Mouse (Mus musculus) limb, embryonic 10.5 days (tissue): ENCODE data around the gene Metrn. TPM values are rescaled to one million over a fixed set of nuclear protein-coding genes. Genes with fewer than 3 reads are reported as not detected.

ENCODE experiments used
- DNase-seq: peaks from one replicate; pipeline ENCODE4 v3.0.0-alpha.2; 2017; ENCODE audit warnings: low spot score
- H3K27ac ChIP-seq: fragments of 300-500 bp; sonication (generic); 2 replicates; pipeline ENCODE4 v1.5.1; 2016; ENCODE audit warnings: mild to moderate bottlenecking
- H3K27me3 ChIP-seq: fragments of 300-500 bp; sonication (generic); 2 replicates; pipeline ENCODE4 v1.6.1; 2016; ENCODE audit warnings: low read depth, mild to moderate bottlenecking; ENCODE audit not compliant: poor library complexity, severe bottlenecking
- H3K36me3 ChIP-seq: fragments of 300-500 bp; sonication (generic); 2 replicates; pipeline ENCODE4 v1.6.1; 2016; ENCODE audit warnings: mild to moderate bottlenecking, moderate library complexity
- H3K4me1 ChIP-seq: fragments of 300-500 bp; sonication (generic); 2 replicates; pipeline ENCODE4 v1.6.1; 2016
- H3K4me3 ChIP-seq: fragments of 300-500 bp; sonication (generic); 2 replicates; pipeline ENCODE4 v1.5.1; 2016; ENCODE audit warnings: mild to moderate bottlenecking, moderate library complexity
- H3K9me3 ChIP-seq: fragments of 300-500 bp; sonication (generic); replicated peaks from 2 replicates; pipeline ENCODE4 v1.6.1; 2016; ENCODE audit warnings: mild to moderate bottlenecking
- WGBS: fragments of 180-500 bp; shearing (Covaris S2); methylation state at CpG from one replicate; pipeline ENCODE4 v1.1.7; 2016; 5-methylcytosine and 5-hydroxymethylcytosine counted together
- polyA plus RNA-seq: library from polyadenylated mRNA; unstranded; fragments of >200 nt; fragmentation: Nextera tagmentation; extraction: Ambion mirVana; gene quantifications from 2 replicates; pipeline ENCODE4 v1.2.1, GENCODE M21; 2016

Metrn gene
- polyA plus RNA-seq, 1 experiment from 2014 or later = 87.5 TPM

DNA sequence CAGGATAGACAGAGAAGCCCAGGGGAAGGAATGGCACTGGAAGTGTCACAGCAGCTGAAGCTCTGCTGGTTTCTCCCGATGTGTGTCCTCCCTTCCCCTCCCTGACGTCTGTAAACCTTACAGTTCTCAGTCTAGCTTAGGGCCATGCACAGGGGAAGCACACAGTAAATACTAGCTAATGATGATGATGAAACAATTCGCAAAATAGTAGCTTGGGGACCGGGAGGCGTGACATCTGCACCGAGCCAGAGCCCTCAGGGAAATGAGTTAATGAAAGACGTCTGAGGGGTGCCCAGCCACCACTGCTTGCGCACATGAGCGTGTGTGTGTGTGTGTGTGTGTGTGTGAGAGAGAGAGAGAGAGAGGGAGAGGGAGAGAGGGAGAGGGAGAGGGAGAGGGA lies 27.6 kb downstream of the Metrn start:
- WGBS = 56% methylated on average over 9 of the region's 9 CpGs
- Histone ChIP-seq H3K36me3 (no peaks in the 10 kb centered on the region), H3K27ac (no peak overlapping the region), H3K27me3 (peaks cover 6% of the 10 kb centered on the region), H3K9me3 (no peaks in the 10 kb centered on the region), H3K4me1 (peaks cover 23% of the 10 kb centered on the region), H3K4me3 (no peak overlapping the region; the same call in 1 of the 2 replicates)
- no peak for DNase-seq

DNA sequence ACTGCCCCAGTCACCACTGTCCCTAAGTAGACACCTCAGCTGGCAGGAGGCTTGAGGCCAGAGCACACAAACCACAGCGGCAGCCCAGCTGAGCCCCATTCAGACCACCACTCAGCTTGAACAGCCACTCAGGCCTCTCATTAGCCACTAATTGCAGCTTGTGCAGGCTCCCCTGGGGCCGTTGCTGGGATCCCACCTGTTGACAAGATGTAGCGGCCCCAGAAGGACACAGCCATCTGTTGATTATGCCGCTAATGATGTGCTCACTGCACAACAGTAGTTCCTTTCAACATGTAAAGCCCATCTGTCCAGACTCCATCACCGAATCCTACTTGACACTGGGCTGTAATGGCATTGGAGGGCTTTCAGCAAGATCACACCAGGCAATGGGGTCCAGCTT lies 31.1 kb downstream of the Metrn start:
- WGBS = 47% methylated on average over 5 of the region's 5 CpGs
- no peaks in the 10 kb centered on the region for H3K36me3 ChIP-seq
- peaks cover 6% of the 10 kb centered on the region for H3K27me3 ChIP-seq
- no peak overlapping the region for H3K27ac ChIP-seq
- peak; percentile 61 for DNase-seq
- H3K4me3 ChIP-seq = no peak overlapping the region
- peaks cover 15% of the 10 kb centered on the region for H3K4me1 ChIP-seq
- H3K9me3 ChIP-seq = no peaks in the 10 kb centered on the region

DNA sequence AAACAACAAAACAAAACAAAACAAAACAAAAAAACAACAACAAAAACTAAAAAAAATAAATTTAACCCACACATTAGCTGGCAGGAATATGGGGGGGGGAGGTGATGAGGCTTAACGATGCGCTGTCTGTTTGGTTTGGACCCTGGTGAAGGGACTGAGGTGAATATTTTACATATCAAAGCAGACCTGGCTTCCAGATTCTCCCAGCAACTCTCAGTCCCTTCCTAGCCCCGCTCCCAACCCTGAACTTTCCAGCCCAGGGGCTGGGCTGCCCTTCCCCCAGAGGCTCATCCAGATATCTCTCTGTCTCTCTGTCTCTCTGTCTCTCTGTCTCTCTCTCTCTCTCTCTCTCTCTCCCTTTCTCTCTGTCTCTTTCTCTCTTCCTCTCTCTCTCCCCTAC lies 34.3 kb downstream of the Metrn start:
- no peaks in the 10 kb centered on the region for H3K27me3 ChIP-seq
- 33% methylated on average over 3 of the region's 3 CpGs for WGBS
- peaks cover 11% of the 10 kb centered on the region for H3K4me1 ChIP-seq
- no peak overlapping the region for H3K27ac ChIP-seq
- H3K36me3 ChIP-seq = no peaks in the 10 kb centered on the region
- DNase-seq = no peak
- no peak overlapping the region for H3K4me3 ChIP-seq
- H3K9me3 ChIP-seq = no peaks in the 10 kb centered on the region

DNA sequence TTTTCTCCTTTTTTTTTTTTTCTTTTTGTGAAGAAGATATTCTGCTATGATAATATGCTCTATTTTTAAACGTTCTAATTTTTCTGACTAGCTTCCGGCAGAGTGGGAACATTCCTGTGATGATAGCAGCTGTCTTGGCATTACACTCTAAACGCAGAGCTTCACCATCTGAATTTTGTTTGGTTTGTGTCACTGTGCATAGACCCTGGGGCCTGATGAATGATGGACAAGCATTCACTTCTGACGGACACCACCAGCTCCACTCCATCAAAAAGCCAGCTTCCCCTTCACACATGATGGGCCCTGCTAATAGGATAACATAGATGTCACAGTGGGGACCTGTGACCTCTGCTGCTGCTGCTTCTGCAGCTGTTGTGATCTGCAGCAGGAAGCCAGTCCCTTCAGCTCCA lies 35.4 kb downstream of the Metrn start:
- Histone ChIP-seq H3K27ac (no peak overlapping the region), H3K4me1 (peaks cover 9% of the 10 kb centered on the region), H3K4me3 (no peak overlapping the region), H3K9me3 (no peaks in the 10 kb centered on the region), H3K36me3 (no peaks in the 10 kb centered on the region), H3K27me3 (no peaks in the 10 kb centered on the region)
- 66% methylated on average over 4 of the region's 4 CpGs for WGBS
- DNase-seq = no peak

DNA sequence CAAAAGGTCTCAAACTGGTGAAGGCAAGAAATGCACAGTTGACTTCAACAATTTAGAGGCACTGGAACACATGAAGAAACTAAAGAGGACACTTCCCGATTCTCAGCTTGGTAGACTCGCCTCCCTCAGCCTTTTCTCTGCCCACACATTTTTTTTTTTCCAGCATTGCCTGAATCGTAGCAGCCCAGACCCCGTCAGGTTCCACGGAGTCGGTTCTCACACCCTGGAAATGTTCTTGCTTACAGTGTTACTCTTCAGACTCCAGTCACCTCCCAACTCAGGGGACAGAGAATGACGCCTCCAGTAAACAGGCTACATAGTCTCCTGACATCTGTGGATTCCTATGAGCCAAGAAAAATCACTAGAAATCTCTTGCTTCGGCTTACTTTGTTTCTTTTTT lies 36.8 kb downstream of the Metrn start:
- Histone ChIP-seq H3K27me3 (no peaks in the 10 kb centered on the region), H3K9me3 (no peaks in the 10 kb centered on the region), H3K36me3 (no peaks in the 10 kb centered on the region), H3K27ac (no peak overlapping the region), H3K4me1 (peaks cover 14% of the 10 kb centered on the region), H3K4me3 (no peak overlapping the region)
- WGBS = 80% methylated on average over 8 of the region's 8 CpGs
- DNase-seq = no peak

DNA sequence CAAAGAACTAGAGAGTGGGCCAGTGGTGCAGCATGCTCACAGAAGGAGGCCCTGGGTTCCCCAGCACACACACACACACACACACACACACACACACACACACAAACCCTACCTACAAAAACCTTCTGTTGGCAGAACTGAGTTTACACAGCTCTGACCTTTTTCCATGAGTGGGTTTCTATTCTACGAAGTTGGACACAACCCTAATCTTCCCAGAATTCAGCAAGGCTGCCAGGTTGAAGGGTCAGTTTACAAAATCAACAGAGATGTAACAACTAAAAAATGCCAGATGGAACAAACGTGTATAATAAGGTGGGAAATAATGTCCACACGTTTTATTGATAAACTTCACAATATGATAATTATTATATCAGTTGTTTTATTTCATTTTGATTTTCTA lies 39.2 kb downstream of the Metrn start:
- WGBS = 83% methylated on average over 3 of the region's 3 CpGs
- Histone ChIP-seq H3K36me3 (no peaks in the 10 kb centered on the region), H3K9me3 (no peaks in the 10 kb centered on the region), H3K27me3 (no peaks in the 10 kb centered on the region), H3K4me1 (peaks cover 16% of the 10 kb centered on the region), H3K27ac (no peak overlapping the region), H3K4me3 (no peak overlapping the region)
- DNase-seq = no peak

DNA sequence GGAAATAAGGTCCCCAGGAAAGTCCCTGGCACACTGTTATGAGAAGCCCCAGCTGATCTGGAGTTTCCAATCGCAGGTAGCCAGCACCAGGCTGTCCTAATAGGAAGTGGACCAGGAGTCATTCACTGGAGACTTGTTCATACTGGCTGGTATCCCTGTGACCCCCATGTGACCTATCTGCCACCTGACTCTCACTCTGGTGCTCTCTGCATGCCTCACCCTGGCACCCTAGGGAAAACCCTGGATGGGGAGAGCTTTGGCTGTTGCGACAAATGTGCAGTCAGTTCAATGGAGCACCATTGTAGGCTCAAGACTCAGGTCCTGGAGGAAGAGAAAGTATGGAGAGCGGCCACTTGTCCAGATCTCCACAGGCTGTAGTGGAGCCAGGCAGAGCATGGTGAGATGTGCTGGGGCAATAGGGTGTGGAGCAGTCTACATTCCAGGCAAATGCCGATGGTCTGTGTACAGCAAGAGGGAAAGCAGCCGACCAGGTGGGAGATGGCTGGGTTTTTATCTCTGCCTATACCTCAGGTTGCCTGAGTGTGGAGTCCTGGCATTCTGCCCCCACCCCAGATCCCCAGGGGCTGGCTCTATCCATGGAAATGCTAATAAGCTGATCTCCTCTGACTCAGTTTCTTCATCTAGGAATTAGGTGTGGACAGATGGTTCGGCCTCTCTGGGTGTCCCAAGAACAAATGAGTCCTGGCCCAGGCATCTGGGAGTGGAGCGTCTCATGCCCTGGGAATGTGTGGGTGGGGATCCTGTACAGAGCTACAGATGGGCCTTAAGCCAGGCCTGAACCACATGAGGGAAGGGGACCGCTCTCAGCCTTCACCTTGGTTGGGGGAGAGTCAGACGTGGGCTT lies 40.3 kb downstream of the Metrn start:
- Histone ChIP-seq H3K4me1 (peaks cover 16% of the 10 kb centered on the region), H3K4me3 (no peak overlapping the region), H3K27me3 (no peaks in the 10 kb centered on the region), H3K36me3 (no peaks in the 10 kb centered on the region), H3K9me3 (no peaks in the 10 kb centered on the region), H3K27ac (no peak overlapping the region)
- 86% methylated on average over 9 of the region's 9 CpGs for WGBS
- DNase-seq = no peak

DNA sequence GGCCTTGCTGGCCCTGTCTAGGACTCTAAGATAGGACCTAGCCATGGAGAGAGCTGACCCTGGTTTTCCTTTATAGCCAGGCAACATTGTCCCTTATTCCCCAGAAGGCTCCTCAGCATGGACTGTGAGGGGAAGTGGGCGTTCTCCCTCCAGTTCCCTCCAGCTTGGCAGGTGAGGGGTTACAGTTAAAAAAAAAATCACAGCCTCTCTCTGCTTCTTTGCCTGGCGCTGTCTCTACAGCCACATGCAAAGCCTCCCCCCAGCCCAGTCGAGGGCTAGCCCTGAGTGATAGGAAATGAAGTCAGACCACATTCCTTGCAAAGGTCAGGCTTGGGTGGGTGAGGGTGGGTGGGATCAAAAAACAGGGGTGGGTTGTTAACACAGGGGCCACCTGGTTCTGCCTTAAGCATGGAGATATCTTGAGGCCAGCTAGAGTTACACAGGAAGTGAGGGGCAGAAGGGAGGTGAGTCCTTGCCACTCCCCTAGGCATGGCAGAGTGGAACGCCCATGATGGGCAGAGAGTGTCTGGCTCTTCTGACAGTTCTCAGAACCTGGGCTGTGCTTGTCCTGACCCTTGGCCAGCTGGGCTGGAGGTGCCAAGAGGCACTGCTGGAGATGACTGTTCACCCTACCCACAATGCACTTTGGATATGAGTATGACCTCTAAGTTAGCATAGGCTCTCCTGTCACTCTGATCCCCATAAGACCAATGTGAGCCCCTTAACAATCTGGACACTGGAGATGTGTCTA lies 41.1 kb downstream of the Metrn start:
- Histone ChIP-seq H3K4me1 (peaks cover 16% of the 10 kb centered on the region), H3K27ac (peak overlapping the region; percentile 38), H3K36me3 (no peaks in the 10 kb centered on the region), H3K27me3 (no peaks in the 10 kb centered on the region), H3K4me3 (no peak overlapping the region), H3K9me3 (no peaks in the 10 kb centered on the region)
- 42% methylated on average over 4 of the region's 4 CpGs for WGBS
- no peak for DNase-seq

DNA sequence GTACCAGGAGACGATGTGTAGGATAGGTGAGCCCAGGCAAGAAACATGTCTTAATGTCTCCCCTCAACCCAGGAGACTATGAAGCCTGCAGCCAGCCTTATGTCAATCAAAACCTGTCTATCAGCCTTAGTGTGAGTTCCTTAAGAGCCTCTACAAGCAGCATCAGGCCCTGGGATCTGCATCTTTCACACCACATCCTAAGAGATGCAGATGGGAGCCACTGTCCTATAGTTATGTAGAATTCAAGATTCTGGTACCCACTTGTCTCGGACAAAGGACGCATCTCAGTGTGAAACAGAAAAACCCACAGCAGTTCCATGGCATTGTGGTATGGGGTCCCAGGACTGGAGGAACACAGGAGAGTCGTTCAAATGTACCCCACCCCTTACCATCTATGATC lies 41.9 kb downstream of the Metrn start:
- DNase-seq = no peak
- peak overlapping the region; percentile 38; the same call in 1 of the 2 replicates for H3K27ac ChIP-seq
- WGBS = 89% methylated on average over 4 of the region's 4 CpGs
- peaks cover 16% of the 10 kb centered on the region for H3K4me1 ChIP-seq
- no peak overlapping the region for H3K4me3 ChIP-seq
- H3K36me3 ChIP-seq = no peaks in the 10 kb centered on the region
- no peaks in the 10 kb centered on the region for H3K9me3 ChIP-seq
- H3K27me3 ChIP-seq = no peaks in the 10 kb centered on the region

DNA sequence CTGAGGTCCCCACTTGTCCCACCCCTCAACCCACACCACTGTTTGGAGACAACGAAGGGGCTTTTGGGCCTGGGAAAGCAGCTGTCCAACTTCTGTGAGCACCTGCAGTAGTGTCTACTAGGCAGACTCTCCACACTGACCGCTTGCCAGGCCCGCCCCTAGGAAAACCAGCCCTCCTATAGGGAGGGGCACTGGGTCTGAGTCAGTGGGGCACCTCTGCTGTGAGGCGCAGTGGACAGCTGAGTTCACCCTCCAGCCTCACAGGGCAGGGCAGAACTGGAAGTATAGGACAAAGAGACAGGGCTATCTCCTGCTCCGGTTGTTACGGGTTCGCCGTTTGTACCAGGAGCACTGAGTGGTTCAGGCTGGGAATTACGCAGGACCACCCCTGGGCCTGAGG lies 42.7 kb downstream of the Metrn start, which contains the start of gene Msln:
Msln (minus strand) TSS at position 138 of the 400 bp plus-strand sequence.
- H3K4me1 ChIP-seq = peaks cover 16% of the 10 kb centered on the region
- H3K27ac ChIP-seq = peak within 1 kb of the TSS; percentile 38
- no peaks in the 10 kb centered on the region for H3K36me3 ChIP-seq
- WGBS = 85% methylated on average over 9 of the region's 9 CpGs
- H3K27me3 ChIP-seq = no peaks in the 10 kb centered on the region
- no peak within 1 kb of the TSS for H3K4me3 ChIP-seq
- DNase-seq = no peak
- H3K9me3 ChIP-seq = no peaks in the 10 kb centered on the region

DNA sequence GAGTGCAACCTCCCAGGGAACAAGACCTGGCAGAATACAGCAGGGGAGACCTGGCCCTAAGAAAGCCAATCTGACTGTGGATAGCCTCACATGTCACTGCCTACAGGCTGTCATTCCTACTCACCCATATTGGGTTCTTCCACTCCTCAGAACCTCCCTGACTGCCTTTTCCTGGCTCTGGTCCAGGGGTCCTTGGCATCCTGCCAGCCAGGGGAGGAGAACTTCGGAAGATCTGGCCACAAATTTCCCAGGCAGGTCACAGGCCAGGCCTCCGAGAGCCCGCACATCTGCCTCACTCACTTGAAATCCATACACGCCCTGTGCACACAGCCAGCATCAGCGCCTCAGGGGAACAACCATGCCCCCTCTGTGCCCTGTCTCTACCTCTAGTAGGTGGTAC lies 45.5 kb downstream of the Metrn start:
- Histone ChIP-seq H3K27ac (no peak overlapping the region), H3K9me3 (no peaks in the 10 kb centered on the region), H3K36me3 (no peaks in the 10 kb centered on the region), H3K4me3 (no peak overlapping the region), H3K4me1 (peaks cover 15% of the 10 kb centered on the region), H3K27me3 (no peaks in the 10 kb centered on the region)
- DNase-seq = no peak
- WGBS = 77% methylated on average over 5 of the region's 5 CpGs

DNA sequence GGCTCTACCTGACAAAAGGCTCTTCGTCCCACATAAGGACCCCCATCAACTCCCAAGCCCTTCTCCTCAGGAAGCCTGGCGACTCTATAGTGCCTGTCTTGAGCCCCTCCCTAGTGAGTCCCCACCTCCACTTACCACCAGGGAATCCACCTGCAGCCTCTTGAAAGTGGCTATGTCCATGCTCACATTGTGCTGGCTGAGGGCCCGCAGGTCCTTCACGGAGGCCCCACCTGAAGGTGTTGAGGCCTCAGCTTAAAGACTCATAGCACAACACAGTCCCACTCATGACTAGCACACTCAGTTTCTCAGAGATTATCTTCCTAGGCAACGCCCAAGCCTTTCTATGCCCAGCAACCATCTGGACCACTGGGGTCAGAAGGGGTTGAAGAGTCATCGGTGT lies 47.6 kb downstream of the Metrn start:
- DNase-seq = no peak
- no peak overlapping the region for H3K4me3 ChIP-seq
- no peaks in the 10 kb centered on the region for H3K9me3 ChIP-seq
- no peaks in the 10 kb centered on the region for H3K36me3 ChIP-seq
- H3K4me1 ChIP-seq = no peaks in the 10 kb centered on the region
- 83% methylated on average over 6 of the region's 6 CpGs for WGBS
- H3K27me3 ChIP-seq = no peaks in the 10 kb centered on the region
- no peak overlapping the region for H3K27ac ChIP-seq

DNA sequence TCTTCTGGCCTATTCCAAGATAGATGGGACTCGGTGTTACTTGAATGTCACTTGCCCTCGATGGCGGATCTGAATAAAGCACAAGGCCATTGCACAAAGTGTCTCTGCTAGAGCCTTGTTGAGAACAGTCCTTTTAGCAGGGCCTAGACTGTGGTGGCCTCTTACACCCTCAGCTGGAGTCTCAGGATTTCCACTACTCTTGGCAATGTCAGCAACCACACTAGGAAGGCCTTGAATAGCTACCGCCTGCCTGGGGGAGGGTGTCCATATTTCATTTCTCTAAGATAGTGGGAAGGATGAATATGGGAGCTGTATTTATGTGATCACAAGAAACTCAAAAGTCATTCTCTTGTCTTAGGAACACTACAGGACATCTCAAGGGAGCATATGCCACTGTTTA lies 48.7 kb downstream of the Metrn start:
- 96% methylated on average over 4 of the region's 4 CpGs for whole genome bisulfite sequencing
- Histone ChIP-seq H3K4me3 (no peak overlapping the region), H3K4me1 (no peaks in the 10 kb centered on the region), H3K27me3 (no peaks in the 10 kb centered on the region), H3K27ac (no peak overlapping the region), H3K9me3 (no peaks in the 10 kb centered on the region), H3K36me3 (no peaks in the 10 kb centered on the region)
- no peak for DNase-seq
